Mouse (Mus musculus) thymus, postnatal 0 days (tissue): ENCODE data around the gene 2810459M11Rik. TPM values are rescaled to one million over a fixed set of nuclear protein-coding genes. Genes with fewer than 3 reads are reported as not detected.
"Not testable (repeated sequence)": the region's sequence is repeated elsewhere in the genome, so short reads cannot be mapped to it uniquely, and the experiment has no call there.

Source experiments
- DNase-seq: peaks from one replicate; pipeline ENCODE4 v3.0.0-alpha.2; 2015; ENCODE audit warnings: low spot score
- polyA plus RNA-seq: library from polyadenylated mRNA; unstranded; fragments of >200 nt; fragmentation: Nextera tagmentation; extraction: Ambion mirVana; gene quantifications from 2 replicates; pipeline ENCODE4 v1.2.1, GENCODE M21; 2015

2810459M11Rik gene
- polyA plus RNA-seq: 0.14 and 0.15 TPM in 2 replicates

DNA sequence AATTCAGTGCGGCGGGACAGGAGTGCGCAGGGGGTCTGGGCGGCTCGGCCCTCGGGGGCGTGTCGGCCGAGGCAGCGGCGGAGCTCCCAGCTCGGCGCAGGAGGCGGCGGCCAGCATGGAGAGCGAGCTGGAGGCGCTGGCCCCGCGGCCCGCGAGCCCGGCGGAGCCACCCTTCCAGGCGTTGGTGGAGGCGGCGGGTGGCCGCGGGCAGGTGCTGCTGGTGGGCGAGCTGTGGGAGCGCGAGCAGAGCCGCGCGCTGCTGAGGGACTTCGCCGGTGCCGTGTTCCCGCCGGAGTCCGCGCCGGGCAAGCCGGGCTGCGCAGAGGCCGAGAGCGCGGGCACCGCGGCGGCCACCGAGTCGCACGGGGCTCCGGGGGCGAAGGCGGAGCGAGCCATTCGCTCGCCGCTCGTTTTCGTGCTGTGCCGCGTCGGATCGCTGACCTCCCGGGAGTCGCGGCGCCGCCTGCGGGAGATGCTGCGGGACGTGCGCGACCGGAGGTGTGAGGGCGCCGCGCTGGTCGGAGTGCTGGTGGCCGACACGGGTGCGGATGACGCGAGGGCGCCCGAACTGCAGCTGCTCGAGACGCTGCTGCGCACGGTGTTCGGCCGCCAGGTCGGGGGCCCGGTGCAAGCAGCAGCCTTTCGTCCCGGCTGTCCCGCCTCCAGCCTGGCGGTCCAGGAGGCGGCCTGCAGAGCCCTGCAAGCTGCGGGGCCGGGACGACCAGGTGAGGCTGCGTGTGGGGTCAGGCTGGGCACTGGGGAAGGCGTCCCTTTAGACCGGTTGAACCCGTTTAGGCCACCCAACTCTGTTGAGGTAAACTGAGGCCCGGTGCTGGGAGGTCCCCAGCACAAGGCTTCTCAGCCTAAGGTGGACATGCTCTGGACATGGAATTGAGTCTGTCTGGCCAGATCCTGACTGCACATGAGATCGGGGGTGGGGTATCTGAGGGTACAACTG lies at the start of gene 2810459M11Rik:
Gene 2810459M11Rik (plus strand): TSS at position 16 of the 958 bp plus-strand sequence.
- peak; percentile 20 for DNase-seq

DNA sequence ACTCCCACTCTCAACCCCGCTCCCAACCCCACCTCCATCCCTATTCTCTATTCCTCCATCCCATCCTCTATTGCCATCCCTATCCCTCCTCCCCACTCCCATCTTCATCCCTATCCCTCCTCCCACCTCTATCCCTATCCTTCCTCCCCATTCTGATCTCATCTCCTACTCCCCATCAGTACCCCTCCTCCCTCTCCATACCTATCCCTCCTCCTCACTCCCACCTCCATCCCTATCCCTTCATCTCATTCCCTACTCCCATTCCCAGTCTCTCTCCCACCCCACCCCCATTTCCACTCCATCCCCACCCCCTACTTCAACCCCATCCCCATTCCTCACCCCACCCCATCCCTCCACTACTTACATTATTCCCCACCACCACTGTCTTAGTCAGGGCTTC lies 48.4 kb upstream of the 2810459M11Rik start:
- no peak for DNase-seq

DNA sequence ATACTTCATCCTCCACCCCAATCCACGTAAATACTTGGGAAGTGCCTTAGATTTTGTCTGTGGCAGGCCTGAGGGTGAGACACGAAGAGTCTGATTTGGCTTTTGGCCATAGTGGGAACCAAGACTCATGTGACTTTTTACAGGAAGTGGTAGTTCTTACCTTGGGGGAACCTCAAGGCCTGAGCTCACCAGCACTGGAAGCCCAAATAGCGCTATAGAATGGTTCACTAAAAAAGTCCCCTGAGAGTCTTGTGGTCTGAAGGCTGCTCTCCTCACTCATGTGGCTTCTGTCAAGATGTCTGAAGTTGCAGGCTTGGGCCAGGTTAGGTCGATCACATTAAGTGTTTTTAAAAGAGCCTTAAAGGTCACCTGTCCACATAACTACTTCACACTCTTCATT lies 47.7 kb upstream of the 2810459M11Rik start:
- DNase-seq: peak; percentile 17

DNA sequence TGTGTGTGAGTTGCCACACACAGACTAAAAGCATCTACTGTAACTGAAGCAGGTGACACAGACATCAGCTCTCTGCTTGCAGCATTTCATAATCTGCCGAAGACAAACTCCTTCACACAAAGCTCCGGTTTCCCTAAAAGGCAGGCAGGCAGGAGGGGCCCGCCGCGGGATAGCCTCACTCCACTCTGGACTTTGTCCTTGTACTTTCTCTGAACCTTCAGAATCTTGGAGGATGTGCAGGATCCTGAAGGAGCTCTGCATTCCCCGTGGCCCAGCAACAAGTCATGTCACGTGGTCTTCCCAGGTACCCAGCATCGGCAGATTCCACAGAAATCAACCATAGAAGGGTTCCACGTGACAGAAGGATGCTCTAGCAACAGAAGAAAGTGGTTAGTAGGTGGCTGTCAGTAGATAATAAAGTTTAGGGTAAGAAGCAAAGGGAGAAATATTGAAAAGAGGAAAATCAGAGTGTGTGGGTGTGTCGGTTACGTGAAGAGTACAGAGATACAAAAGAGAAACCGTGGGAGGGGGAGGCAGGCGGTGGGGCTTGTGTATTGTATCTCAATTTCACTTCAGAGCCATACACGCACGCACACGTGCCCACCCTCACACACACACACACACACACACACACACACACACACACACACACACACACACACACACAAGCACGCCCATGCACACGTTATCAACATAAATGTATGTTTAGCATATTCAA lies 45.7 kb upstream of the 2810459M11Rik start:
- no peak for DNase-seq

DNA sequence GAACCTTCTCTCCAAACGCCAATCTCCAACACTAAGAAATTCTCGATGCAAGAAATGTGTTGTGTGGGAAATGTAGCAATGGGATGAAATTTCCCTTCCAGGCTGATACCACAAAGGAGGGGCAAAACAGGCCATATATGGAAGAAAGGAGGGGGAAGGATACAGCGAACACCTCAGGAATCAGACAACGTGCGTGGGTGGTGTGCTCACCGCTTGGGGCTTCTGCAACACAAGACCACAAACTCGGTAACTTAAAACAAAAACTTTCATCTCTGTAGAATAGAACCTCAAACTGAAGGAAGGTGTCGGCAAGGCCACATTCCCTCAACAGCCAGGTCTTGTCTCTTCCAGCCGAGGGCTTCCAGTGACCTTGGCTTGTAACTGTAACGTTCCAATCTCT lies 40.1 kb upstream of the 2810459M11Rik start:
- DNase-seq: no peak

DNA sequence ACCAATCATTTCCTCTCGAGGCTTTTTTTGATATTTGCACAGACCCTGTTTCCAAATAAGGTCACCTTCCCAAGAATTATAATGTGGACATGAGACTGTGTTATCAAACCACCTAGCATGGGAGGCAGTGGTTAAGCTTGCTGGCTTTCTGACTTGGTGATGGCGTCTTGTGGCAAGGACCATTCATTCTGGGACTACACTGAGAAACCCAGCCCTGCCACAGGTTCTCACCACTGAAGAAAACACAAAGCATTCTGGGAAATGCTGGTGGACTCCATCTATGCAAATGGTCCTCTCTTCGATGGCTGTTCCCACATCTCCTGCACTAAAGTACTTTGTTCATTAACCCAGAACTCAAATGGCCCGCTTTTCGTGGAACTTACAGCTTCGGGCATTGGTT lies 39.6 kb upstream of the 2810459M11Rik start:
- no peak for DNase-seq

DNA sequence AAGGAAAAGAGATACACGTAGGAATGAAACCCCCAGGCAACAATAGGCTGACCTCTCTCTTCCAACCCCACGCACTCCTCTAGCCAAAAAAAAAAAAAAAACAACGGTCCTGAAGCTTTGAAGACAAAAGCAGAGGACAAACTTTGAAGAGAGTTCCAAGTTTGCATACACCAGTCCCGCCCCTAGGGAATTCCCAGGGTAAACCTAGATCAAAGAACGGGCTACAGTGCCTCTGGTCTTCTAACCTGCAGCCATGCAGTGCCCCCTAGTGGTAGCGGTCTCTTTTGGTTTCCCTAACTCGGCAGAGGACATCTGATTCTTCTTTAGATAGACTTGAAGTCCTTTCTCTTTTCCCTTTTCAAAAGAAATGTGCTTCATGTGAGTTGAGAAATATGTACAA lies 37.9 kb upstream of the 2810459M11Rik start:
- DNase-seq: peak; percentile 82

DNA sequence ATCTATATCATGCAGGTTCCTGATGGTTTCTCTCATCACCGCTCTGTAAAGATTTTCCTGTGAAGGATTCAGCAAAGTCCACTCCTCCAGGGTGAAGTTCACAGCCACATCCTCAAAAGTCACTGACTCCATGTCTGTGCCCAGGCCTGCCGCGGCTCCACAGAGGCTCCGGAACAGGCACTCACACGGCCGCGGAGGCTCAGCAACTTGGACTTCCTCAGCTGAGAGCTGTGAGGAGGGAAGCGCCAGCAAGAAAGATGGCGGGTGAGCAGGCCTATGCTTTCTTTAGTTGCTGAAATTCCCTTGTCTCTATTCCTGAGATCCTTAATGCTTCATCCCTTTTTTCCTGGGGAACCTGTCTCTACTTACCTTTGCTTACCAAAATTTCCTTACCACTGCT lies 29.9 kb upstream of the 2810459M11Rik start:
- not testable (repeated sequence) for DNase-seq

DNA sequence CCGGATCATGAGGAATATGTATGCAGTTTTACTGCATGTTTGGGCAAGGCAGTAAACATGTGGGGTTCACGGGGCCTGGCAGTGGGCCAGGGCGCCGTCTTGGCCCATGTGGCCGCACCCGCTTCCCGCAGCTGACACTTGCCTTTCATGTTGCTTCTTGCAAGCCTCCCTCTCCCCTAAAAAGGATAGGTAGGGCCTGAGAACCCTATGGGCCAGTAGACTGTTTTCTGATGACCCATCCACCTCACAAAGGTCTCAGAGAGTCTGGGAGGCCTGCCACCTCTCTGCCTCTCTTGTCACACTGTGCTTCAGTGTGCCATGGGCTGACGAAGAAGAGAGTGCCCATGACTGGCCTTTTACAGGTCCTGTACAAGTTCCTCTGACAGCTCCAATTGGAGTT lies 29.1 kb upstream of the 2810459M11Rik start, which contains the start of gene Spata3:
Gene Spata3 (plus strand): TSS at position 301 of the 400 bp plus-strand sequence.
- no peak for DNase-seq

DNA sequence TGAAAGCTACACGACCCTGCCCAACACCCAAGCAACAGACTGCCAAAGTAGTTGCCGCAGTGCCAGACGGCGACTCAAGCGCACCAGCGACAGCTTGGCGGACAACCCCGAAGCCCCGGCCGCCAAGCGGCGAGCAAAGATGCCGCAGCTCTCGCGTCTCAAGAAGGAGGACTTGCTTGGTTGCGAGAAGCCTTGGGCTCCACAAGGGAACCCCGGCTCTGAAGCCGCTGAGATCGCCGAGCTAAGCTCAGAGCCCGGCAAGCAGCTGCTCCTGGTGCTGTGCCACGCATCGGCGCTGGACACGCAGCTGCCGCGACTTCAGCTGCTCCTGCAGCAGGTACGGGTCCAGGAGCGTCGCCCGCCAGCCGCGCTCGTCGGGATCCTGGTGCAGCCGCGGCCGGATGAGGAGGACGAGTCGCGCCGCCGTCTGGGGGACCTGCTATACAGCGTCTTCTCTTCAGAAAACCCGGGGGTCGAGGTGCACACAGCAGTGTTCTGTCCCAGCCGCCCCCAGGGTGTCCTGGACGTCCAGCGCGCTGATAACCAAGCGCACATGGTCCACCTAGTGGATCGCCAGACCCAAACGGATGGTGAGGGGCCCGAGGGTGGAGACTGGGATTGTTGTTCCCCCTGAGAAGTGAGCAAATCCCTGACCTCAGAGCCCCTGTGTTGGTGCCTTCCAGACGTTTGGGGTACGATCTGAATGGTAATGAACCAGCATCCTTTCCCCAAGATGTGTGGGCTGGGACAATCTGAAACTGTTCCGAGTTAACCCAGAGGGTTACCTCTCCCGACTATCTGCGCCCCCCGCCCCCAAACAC lies 27.2 kb upstream of the 2810459M11Rik start:
- peak; percentile 68 for DNase-seq

DNA sequence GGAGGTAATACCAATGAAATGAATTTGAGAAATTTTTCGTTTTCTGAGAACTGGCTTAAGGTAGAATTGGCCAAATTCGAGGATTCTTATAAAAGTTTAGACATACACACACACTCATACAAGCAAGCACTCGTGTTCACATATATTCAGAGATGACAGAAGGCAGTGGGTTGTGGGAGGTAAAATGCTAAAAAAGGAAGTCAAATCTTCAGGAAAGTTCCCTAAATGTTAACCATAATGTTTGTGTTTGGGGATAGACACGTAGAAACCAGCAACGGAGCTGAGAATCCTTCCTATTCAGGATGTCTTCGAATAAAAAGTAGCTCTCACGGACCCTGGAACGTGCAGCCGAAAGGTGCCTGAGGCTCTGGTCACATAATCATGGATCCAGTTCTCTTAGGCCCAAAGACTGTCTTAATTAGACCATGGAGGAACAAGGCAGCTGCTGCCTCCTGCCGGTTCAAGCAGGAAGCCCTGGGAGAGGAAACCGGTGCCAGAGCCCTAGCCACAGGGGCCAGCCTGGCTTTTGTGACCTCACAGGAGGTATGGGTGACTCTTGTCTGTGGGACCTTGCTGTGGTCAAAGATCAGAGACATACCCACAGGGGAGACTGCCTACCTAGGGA lies 24.2 kb upstream of the 2810459M11Rik start:
- peak; percentile 29 for DNase-seq

DNA sequence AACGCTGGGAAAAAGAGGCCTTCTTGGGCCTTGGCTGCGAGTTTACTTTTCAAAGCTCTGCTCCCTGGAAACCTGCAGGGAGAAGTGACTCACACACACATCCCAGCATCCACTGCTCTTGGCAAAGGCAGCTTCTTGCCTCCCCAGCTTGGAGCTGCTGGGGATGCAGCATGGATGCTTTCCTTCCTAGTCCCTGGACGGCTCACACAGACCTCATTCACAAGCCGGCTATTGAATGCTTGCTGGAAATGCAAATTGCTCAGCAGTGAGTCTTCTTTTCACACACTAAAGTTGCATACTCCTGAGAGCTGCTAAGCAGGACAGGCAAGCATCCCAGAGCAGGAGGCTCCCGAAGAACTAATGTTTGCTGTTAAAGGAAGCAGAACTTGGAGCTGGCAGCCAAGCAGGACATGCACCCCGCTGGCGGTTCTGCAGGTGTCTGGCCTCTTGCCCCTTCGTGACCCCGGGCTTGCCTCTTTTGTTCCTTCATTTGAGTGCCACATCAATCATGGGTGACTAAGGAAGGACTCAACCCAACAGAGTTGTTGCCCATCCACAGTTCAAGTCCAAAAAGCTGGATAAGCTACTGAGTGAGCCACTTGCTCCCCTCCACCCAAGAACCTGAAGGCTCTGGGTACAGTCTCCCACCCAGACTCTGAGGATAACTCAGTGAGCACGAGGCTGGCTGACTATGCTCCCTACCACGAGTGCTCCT lies 13.2 kb upstream of the 2810459M11Rik start:
- no peak for DNase-seq

DNA sequence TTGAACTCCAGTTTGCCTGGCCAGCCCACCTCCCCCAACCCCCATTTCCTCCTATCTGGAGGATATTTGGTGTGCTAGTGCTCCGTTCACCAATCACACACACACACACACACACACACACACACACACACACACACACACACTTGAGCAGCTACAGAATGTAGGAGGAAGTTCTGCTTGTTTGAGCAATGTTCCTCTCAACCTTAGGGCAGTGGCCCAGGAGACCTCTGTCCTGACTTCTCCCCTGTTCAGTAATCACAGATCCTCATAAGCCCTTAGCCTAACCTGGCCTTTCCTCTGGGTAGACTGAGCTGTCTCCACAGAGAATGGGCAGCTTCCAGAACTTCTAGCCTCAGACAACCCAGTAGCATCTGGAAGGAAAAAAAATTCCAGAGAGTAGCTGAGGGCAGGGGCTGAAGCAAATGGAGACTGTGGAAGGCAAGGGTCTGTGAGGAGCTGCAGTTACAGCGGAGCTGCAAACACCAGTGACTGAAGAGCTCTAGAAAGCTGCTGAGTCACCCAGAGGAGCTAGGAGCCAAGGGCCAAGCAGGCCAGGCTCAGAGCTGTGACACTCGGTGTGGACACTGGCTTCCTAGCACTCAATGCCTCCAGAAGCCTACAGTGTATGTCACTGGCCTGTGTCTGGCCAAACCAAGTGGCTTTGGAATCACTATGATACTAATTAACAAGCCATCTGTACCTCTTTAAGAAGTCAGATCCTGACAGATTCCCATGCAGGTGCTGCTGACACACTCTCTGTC lies 7.3 kb upstream of the 2810459M11Rik start:
- DNase-seq: no peak

DNA sequence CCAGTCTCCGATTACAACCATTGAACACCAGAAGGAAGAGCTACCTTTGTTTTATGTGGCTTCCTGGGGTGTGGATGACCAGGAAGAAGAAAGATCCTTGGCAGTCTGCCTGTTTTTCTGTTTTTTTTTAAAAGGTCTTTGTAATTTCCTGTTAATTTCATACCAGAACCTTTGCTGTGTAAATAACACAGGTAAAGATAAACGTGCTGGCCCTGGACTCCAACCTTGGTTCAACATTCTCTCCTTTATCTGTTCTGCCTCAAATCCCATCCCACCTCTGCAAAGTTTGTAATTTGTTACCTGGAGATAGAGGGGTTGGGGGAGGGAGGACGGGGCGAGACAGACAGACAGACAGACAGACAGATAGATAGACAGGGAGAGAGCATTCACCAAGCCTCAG lies 5.5 kb upstream of the 2810459M11Rik start:
- DNase-seq: no peak

DNA sequence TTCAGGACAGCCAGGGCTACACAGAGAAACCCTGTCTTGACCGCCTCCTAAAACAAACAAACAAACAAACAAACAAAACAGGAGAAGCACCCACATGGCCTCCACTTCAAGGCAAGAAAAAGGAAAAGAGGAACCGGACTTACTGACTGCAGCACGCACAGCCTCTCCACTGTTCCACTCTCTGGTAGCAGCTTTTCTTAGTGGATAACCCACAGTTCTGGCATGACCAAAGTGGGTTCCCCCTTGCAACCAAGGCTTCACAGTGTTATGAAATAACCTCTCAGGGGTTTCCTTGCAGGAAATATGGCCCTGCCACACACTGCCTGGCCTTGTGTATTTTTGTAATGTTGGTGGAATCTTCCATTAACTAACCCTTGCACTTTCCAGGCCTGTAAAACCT lies 4.8 kb upstream of the 2810459M11Rik start:
- DNase-seq: no peak

DNA sequence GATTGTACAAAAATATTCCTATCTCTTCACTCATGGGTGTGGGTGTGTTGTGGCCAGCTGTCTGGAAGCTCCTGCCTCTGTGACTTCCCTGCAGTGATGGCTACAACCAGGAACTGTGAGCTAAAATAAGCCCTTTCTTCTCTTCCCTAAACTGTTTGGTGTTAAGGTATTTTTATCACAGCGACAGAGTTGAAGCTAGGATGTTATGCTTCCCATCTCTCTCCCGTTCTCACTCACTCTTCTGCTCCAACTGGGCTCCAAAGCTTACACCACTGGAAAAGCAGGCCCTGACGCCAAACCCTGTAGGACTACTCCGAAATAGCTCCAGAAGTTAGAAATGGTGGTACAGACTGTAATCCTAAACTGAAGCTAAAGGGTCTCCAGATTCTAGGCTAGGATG lies 607 bp upstream of the 2810459M11Rik start:
- DNase-seq: no peak

DNA sequence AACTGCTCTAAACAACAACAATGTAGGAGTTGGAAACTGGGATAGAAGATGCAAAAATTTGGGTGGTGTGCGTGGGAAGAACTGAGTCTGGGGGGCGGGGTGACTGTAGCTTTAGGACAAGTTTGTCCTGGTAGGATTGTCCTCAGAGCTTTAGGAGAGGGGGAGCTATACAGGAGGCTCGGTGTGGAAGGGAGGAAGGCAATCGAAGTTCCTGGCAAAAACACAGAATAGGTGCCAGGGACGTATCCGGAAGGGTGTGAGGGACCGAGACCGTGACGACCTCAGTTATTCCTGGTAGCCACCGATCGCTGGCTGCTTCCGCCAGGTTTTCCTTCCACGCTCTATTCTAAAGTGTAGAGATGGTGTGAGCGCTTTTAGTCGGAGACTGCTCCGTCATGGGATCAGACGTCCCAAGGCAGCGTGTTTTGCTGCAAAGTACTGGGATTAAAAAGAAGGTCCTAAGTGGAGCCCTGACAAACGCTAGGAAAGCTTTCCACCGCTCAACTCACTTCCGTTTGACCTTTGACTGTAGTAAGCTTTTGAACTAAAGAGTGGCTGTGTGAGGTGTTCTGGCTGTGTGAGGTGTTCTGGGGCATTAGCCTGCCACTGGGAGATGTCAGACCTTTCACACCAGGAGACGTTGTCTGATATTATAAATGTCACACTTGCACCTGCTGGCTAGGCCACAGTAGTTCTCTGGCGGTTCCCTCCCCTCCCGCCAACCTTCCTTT lies 1.3 kb downstream of the 2810459M11Rik start:
- no peak for DNase-seq

DNA sequence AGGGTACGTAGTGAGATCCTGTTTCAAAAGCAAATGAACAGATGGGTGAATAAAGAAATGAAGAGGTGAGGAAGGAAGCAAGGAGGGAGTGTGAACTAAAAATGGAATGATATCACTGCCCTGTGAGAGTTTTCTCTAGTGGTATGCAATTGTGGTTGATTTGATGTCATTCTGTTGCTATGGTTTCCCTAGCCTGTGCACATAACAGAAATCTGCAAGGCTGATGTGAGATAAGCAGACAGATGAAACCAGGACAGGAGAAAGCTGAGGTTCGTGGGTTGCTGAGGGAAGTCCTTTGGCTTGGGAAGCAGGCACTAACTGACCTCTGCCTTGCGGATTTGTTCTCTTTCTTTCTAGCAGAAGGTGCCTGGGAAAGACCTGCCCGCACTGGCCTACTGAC lies 2.6 kb downstream of the 2810459M11Rik start:
- DNase-seq: peak; percentile 21

DNA sequence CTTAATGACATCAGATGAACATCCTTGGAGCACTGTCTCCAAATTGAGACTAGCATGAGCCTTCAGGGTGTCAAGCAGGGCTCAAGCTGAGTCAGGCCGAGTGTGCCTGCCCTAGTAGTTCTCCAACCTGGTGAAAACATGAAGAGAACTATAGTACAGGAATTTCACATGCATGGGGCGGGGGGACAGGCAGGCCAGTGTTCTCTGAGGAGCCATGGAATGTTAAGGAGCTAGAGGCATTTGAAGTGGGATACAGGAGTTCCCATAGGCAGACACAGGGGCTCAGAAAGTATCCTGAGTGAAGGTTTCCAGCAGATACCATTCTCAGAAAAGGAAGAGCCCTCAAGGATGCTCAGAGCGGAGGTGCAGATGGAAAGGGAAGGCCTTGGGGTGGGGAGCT lies 3.1 kb downstream of the 2810459M11Rik start:
- no peak for DNase-seq
